Mouse (Mus musculus) B cell, adult 67 days (primary cell): ENCODE results near the gene Gm3106. TPM values are rescaled to one million over a fixed set of nuclear protein-coding genes. Genes with fewer than 3 reads are reported as not detected.

ENCODE experiments used
- total RNA-seq, 2 experiments: library from RNA; stranded (reverse); gene quantifications; 4 replicates each; pipeline ENCODE4 v1.2.4; 2023

Gm3106 gene
- not detected for total RNA-seq

DNA sequence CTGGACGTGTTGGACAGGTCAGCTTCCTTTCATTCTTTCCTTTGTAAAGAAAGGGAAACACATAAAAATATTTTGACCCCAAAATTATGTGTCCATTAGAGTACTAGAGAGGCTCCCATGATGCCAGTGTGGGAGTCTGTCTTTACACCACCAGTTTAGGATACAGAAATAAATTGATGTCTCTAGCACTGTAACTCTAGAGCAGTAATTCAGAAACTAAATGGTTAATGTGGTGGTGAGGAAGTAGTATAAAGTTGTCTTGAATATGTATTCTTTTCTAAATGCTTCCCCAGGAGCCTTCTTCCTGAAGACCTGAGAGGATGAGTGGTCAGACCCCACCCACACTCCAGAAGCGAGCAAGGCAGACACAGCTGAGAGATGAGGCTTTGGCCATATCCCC, at the start of gene Gm3106:
Gm3106 (plus strand) TSS at position 301 of the 400 bp plus-strand sequence.

Other genes with a start within 250 kb of the Gm3106 start
- not detected for gene BC061212, start 147.5 kb upstream of the Gm3106 start, total RNA-seq
- not detected for gene Gm6351, start 141.6 kb upstream of the Gm3106 start, total RNA-seq
- not detected for gene A430089I19Rik, start 88.8 kb downstream of the Gm3106 start, total RNA-seq
- not detected for gene Gm6502, start 96.4 kb downstream of the Gm3106 start, total RNA-seq
- under 1 TPM in 1 of 2 experiments, not detected in 1; 0.27 TPM for gene AA792892, start 121.7 kb downstream of the Gm3106 start, total RNA-seq
- not detected for gene Gm7682, start 227.8 kb downstream of the Gm3106 start, total RNA-seq